Mouse (Mus musculus): Measurements from ENCODE around the gene Ak8.

DNA sequence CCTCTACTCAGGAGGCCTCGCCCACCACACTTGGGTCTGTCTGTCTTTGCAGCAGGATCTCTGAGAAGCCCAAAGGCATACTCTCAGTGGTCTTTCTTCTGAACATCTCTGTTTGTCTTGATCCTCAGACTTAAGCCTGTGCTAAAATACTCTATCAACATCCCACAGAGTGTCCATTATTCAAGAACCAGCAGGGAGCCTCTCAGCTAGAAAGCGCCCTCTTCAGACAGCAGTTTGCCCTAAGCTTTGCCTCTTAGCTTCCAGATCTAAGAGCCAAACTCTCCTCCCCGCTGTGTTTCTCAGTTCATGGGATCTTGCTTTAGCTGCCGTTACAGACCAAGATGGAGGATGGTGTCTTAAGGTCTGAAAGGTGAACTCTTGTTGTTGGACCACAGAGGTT, 59.5 kb downstream of the Ak8 start:
- TF ChIP-seq CTCF (IDR thresholded peaks at IDR 0.05; ENCODE audit: control insufficient read depth, insufficient read depth, low read length) (no peak), POLR2A (IDR thresholded peaks at IDR 0.05; ENCODE audit: borderline replicate concordance, control insufficient read depth, low read depth, low read length) (no peak)

Data from bone marrow, adult 2 months (tissue).